Mouse (Mus musculus) ES-CJ7 (cell line): Measurements from ENCODE around the gene Il12a.

ENCODE experiments used
- DNase-seq: peaks from one replicate; pipeline ENCODE4 v3.0.0; 2011; ENCODE audit warnings: low read depth, low spot score

The Il12a gene

DNA sequence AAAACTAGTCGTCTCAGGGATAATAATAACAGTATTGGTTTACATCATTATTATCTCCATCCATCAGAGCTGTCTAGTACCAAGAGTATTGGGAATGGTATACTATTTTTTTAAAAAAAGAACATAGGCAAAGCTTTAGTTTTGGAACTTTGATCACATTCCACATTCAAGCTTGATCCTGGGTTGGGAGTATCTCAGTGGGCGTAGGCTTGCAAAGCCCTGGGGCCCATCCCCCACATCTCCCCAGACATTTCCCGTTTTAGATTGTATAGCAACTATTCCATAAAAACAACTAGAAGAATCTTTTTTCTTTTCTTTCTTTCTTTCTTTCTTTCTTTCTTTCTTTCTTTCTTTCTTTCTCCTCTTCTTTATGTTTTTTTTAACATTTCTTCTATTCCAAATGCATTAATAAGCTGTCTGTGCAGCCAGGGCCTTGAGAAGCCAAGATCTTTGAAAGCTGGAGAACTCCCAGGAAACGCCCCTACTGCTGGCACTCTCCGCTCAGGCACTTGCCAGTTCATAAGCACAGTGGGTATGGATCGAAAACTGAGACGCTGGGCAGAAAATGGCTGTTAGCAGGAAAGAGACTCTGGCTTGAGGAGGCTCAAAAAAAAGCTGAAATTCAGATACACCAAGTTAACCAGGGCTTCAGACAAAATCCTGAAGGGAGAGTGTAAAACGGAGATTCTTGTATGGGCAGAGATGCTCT, 3.4 kb upstream of the Il12a start:
- no peak for DNase-seq

DNA sequence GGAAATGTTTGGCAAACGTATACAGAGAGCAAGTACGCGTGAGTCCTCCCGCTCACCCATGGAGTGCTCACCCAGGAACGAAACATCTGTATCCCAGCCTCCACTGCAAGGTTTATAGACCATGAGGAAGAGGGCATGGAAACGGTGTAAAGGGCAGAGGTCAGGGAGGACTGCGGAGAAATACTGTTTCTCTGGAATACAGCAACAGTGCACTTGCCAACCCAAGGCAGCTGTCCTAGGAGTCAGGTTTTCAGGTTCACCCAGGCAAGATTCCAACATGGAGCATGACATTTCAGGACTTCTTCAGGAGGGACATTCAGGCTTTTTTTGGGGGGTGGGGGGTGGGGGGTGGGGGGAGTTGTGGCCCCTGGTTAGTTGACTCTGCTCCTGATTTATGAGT, 1.1 kb upstream of the Il12a start:
- no peak for DNase-seq

DNA sequence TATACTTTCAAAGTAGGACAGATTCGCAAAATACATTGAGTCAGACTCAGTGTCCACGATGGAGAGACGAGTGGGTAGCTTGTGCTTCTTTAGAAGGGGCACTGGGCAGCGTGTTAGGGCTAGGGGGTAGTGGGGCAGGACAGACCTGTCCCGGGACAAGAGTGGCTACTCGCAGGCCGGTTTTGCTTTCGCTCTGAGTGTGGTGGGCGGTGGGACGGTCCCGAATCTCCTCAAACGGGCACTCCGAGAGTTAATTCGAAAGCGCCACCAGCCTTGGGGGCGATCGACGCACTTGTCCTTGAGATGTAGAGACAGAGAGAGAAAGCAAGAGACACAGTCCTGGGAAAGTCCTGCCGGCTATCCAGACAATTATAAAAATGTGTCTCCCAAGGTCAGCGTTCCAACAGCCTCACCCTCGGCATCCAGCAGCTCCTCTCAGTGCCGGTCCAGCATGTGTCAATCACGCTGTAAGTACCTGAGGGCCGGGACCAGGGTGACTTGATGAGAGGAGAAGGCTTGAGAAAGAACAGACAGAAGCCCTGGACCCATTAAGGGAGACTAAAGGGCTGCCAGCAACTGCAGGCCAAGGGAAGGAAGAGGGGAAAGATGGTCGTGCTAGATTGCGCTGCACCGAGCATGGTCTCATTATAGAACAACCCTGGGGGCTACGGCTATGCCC, 795 bp downstream of the Il12a start:
- no peak for DNase-seq

DNA sequence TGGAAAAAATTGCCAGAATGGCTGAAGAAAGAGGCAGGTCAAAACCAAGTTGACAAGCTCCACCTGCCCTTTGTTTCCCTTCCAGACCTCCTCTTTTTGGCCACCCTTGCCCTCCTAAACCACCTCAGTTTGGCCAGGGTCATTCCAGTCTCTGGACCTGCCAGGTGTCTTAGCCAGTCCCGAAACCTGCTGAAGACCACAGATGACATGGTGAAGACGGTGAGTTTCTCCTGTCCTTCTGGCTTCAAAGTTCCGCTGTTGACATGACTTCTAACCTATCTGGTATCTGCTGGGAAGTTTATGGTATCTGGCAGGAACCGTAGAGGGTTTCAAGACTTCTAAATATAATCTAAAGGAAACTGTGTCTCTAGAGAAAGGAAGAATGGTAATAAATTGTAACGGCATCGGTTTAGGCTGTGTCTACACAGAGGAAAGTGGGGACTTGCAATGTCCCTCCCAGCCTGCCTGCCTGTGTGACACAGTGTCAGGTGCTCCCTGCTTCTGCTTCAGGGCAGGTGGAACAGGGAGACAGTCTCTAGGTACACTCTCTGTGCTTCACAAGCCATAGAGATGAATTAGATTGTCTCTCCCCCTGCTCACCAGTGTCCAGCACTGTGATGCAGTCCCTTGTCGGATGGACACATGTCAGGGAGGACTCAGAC, 1.6 kb downstream of the Il12a start:
- no peak for DNase-seq

DNA sequence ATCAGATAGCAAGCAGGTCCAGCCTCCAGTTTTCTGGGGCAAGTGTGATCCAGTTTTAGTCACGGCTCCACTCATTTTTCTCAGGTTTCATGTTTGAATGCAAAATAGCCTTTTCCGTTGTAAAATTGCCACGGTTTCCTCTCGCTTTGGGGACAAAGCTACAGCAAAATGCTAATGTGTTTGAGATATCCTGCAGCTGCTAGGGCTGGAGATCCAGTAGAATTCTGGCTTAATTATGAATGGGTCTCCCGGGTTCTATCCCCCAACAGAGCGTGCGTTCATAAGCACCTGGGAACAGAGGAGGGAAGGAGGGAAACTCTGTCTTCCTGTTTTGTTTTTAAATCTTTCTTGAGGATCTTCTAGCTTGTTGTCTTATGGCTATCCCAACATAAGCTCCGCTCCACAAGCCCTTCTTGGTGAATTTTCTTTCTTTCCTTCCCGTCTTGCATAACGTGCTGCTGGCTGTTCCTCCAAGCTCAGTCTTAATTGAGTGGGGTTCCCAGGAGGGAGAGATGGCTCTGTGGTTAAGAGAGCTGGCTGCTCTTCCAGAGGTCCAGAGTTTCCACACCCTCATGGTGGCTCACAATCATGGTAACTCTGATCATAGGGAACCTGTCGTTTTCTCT, 2.3 kb downstream of the Il12a start:
- DNase-seq, result no peak

DNA sequence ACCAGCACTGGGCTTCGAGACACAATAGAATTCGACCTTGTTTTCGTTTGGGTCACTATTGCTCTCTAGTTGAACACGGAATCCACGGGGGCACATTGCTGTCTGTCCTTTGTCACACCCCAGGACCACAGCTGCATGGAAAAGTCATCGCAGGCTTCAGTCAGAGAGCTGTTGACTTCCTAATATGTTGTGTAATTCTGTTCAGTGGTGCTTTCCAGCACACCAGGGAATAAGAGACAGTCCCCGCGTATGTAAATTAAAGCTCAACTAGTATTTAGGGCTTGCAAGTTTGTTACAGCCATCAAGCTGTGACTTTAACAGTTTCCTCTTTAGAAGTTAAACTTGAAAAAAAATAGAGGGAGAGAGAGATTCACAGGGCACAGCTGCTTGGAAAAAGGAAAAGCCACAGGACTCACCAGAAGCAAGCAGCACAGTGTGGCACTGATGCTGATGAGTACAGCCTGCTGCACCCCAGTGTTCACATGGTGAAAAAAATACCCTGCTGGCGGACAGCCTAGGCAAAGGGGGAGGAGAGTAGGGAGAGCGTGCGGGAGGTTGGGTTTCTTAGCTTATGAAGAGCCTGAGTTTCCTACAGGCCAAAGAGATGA, 3.1 kb downstream of the Il12a start:
- no peak for DNase-seq

DNA sequence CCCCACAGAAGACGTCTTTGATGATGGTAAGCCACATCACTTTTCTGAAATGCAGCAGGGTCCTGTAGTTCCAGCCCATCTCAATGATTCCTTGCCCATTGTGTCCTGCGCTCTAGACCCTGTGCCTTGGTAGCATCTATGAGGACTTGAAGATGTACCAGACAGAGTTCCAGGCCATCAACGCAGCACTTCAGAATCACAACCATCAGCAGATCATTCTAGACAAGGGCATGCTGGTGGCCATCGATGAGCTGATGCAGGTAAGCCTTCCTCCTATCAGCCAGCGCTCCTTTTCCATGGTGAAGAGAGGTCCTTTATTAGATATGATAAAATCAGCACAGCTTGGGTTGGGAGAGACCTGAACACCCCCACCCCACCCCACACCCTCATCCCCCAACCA, 4.9 kb downstream of the Il12a start:
- no peak for DNase-seq

DNA sequence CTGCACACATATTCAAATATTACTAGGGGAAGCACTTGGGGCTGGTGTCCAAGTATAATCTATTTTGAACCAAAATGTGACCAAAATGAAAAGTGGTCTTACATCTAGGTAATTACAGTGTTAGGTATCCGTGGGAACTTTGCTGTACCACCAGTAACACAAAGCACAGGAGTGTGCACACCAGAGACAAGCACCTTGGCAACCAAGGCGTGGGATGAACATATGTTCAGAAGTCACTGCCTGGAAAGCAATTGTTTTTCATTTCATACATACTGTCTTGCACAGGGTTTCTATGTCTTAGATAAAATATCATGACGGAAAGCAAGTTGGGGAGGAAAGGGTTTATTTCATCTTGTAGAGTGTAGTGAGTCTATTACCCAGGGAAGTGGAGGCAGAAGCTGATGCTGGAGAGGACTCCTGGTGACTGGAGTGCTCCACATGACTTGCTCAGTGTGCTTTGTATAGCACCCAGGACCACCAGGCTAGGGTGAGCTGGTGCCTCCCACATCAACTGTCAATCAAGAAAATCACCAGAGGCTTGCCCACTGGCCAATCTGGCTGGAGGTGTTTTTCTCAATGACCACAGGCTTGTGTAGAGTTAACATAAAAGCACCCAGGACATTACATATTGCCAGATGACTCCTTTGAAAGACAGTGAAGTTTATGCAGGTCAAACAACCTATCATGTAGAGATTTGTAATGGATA, 6.2 kb downstream of the Il12a start:
- no peak for DNase-seq

DNA sequence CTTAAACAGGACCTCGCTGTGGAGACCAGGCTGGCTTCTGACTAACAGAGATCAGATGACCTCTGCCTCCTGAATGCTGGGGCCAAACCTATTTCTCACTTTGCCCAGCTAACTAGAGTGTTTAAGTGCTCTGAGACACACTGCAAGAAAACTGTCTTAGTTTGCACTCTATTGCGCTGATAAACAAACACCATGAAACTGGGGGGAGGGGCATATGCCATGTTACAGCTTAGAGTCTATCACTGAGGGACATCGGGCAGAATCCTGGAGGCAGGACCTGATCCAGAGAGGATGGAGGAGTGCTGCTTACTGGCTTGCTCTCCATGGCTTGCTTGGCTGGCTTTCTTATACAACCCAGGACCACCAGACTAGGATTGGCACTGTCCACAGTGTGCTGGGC, 8.2 kb downstream of the Il12a start:
- no peak for DNase-seq

DNA sequence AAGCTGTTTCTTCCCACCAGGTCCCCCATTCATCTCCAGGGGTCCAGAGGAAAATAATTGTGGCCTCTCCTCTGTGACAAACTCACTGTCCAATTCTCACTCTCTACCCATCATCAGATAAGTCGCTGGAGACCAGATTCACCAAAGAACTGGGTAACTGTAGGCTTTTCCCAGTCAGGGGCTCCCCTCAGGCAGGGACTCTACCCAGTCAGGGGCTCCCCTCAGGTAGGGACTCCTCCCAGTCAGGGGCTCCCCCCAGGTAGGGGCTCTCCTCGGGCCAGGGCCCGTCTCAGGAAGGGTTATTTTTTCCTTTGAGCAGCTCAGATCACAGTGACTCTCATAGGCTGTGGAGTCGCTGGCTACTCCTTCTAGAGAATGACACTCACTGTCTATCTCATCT, 9.6 kb downstream of the Il12a start:
- DNase-seq, result no peak

DNA sequence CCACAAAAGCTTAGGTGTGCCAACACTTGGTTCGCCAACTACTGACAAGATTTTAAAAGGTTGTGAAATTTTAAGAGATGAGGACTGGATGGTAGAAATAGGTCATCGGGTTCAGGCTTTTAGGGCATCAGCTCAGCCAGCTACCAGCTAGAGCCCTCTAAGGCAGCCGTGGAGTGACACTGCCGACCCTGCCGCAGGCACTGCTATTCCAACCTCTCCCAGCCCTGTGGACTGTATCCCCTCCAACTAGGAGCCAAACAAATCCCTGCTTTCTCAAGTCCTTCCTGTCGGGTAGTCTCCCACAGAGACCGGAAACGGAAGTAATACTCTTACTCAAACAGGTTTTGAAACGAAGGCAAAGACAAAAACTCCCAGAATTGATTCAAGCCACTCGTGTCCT, 15.9 kb downstream of the Il12a start:
- DNase-seq, result no peak

DNA sequence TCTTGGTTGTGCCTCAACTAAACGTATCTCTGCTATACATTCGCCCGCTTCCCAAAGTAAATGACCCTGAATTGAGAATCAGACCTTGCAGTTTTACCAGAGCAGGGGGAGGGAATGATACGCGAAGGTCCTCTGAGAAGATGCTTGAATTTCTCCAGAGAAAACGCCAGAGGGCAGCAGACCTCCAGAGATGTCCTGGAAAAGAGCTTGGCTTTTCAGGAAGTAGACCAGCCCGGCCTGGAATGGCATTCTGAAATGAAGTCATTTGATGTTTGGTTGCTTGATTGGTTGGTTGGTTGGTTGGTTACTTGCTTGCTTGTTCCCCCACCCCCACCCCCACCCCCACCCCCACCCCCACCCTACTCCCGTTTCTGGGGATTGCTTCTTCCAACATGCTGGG, 17.8 kb downstream of the Il12a start:
- DNase-seq, result peak; percentile 83

DNA sequence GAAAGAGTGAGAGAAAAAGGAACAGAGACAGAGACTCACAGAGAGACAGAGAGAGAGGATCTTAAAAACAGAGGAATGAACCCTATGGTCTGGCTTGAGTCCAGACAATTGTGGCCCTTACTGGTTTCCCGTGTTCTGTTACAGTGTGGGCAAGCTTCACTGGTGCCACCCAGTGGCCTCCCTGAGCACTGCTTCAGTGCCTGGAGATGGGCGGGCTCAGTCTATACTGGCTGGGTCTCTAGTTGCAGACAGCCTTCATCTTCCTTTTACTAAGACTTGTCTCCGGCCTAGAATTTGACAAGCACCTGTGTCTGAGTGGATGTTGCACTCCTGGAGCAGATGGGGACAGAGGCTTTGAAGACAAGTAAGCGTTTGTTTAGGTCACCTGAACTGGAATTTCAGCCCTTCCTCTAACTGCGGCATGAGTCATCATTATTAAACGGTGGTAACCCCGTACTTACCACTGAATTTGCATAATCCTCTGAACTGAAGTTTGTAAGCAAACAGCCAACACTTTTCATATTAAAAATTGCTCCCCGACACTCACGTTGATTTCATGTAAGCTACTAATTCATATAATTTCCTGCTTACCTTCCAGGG, 18.9 kb downstream of the Il12a start:
- peak; percentile 83 for DNase-seq

DNA sequence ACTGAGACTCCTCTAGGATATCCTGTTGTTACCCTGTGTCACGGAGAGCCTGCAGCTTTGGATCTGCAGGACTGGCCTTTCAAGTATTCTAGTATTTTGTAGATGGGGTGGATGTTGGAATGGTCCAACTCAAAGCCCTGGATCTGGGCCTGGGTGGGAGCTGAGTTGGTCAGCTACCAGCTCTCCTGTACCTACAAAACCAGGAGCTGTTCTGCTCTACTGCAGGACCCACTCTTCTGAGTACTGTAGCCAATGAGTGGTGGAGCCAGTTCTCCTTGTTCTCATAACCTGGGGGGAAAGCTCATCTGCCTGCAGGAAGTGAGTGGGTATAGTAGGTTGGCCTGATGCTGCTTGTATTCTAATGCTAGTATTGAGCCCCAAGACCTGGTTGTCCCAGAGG, 20.0 kb downstream of the Il12a start:
- DNase-seq, result no peak

DNA sequence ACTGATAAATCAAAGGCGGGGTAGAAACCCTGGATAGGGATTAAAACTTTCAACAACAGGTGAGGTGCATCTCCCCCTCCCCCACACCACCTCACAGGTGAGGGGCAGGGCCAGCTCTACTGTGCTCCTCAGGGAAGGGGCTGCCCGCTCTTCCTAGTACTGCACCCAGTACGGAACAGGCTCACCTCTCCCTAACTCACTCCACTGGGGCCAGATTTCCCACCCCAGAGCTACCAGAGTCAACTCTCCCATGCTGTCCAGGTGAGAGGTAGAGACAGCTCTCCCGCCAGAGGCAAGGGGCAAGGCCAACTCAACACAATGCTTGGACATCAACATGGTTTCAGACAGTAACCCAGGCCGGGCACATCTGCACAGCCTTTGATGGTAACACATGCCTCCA, 21.1 kb downstream of the Il12a start:
- no peak for DNase-seq

DNA sequence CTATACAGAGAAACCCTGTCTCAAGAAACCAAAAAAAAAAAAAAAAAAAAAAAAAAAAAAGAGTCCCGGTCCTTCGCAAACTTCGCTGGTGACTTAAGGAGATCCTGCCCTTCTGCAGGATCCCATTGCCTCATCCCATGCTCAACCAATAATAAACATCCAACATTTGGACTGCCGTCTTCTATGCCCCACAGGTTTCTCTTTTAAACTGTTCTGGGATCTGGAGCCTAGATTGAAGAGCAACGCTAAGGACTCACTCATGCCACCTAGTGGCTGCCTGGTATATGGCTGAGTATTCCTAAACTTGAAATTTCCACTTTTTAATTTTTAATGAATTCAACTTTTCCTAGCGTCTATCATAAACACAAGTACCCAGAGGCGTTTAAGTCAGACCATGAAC, 23.1 kb downstream of the Il12a start:
- DNase-seq, result peak; percentile 66

DNA sequence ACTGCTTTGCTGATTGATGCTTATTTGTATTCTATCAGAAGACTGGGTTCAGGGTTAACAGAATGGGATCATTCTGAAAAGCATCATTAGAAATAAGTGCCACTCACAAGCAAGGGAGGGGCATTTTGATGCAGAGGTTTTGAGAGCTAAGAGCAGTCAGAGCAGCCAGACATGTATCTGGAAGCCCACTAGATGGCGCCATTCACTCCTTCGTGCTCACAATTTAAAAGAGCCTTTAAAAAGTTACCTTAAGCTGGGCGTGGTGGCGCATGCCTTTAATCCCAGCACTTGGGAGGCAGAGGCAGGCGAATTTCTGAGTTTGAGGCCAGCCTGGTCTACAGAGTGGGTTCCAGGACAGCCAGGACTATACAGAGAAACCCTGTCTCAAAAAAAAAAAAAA, 26.9 kb downstream of the Il12a start:
- DNase-seq, result peak; percentile 85

DNA sequence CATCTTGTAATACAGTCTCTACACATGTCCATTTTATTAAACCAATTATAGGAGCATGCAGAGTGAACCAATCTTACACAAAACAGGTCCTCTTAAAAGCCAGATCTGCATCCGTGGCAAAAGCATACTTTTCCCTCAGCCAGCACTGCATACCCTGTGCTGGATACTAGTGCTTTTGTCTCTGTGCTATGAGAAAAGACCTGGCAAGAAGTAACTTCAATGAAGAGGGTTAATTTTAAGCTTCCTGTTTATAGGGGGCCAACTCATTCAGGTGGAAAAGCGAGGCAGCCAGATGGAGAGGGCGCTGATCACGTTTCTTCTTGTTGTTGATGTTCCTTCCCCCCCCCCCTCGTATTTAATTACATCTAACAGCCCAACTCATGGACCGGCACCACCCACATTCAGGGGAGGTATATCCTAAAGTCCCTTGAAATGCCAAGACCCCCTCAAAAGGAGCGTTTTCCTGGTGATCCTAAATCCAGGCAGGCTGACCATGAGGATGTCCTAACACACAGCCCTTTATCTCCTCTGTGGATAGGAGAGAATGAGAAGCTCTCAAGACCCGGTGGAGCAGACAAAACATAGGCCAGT, 28.9 kb downstream of the Il12a start:
- DNase-seq, result no peak

DNA sequence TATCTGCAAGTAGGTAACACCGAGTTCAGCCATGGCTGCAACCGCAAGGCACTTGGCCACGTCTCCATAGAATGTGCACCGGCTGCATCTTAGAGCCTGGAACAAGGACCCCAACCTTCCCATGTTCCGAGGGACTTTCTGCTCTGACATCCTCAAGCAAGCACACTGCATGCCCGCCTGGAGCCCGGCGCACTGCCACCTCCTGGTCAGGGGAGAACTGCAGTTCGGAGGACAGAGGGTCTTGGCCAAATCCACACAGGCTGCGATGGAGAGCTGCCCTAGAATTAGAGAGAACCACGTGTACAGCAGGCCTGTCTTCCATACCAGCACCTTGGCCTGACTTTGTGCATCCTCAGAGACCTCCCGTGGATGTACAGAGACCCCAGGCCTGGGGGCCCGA, 29.8 kb downstream of the Il12a start:
- peak; percentile 78 for DNase-seq

DNA sequence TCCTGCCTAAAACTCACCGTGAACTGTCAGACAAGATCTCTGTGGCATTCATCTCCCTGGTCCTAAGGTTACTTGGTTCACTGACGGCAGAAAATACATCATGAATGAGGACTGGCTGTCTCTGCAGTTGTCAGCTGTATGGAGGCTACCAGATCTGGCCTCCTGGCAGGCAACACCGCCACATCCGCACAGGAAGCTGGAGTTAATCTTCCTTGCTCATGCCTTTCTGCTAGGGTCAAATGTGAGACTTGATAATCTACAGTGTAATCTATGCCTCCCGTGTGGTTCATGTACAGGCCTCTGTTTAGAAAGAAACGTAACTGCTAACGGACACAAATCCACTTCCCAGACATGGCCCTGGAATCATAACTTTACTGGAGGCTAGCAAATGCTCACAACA, 51.5 kb downstream of the Il12a start:
- DNase-seq, result no peak
